ENCODE assay signal across 16 mouse cellular contexts in genomic region chr13:51823822-51824495, GRCm38 (mm10). TPM values are rescaled to one million over a fixed set of nuclear protein-coding genes. Genes with fewer than 3 reads are reported as not detected.
A peak's percentile ranks its signal among the peaks of the same experiment; 100 is the strongest.
DNase-seq lines count a peak whose midpoint lies in the region; ATAC-seq lines count a peak whose summit lies in the region.
"Had no signal": no experiment of that assay in that cellular context is flagged by ENCODE, and none has a peak within 500 bp of the region (broad histone marks: within the 10 kb centered on the region; RNA-seq: fewer than 3 reads in every experiment).

No protein-coding gene starts in this region.

- no peaks in the 10 kb centered on the region for H3K27me3 ChIP-seq in lung, embryonic 16.5 days (ENCODE audit: control insufficient read depth, insufficient read depth, low read depth, low read length)
- no peaks in the 10 kb centered on the region for H3K27me3 ChIP-seq in kidney, embryonic 14.5 days (ENCODE audit: control insufficient read depth, insufficient read depth, low read length)
- H3K27me3 ChIP-seq: embryonic facial prominence, embryonic 12.5 days; forebrain, embryonic 13.5 days; stomach, embryonic 15.5 days had no signal

- no peak overlapping the region for H3K4me2 ChIP-seq in lung, embryonic 16.5 days (ENCODE audit: low read depth, low read length)
- H3K4me2 ChIP-seq in kidney, embryonic 14.5 days (replicated peaks; ENCODE audit: low read depth, low read length), result no peak overlapping the region; the same call in 1 of the 2 replicates
- H3K4me2 ChIP-seq: embryonic facial prominence, embryonic 12.5 days; forebrain, embryonic 13.5 days; hindbrain, embryonic 13.5 days; stomach, embryonic 15.5 days had no signal

- WGBS in lung, embryonic 16.5 days, result 36% methylated on average over 8 of the region's 8 CpGs
- 36% methylated on average over 8 of the region's 8 CpGs for whole genome bisulfite sequencing in kidney, embryonic 14.5 days

- no peaks in the 10 kb centered on the region for H3K9me3 ChIP-seq in lung, embryonic 16.5 days (ENCODE audit: control insufficient read depth, low read length)
- no peaks in the 10 kb centered on the region for H3K9me3 ChIP-seq in kidney, embryonic 14.5 days (ENCODE audit: control insufficient read depth, low read length)
- H3K9me3 ChIP-seq: embryonic facial prominence, embryonic 12.5 days; forebrain, embryonic 13.5 days; hindbrain, embryonic 13.5 days; stomach, embryonic 15.5 days had no signal

- no peak overlapping the region for H3K4me3 ChIP-seq in lung, embryonic 16.5 days (ENCODE audit: low read length)
- H3K4me3 ChIP-seq in kidney, embryonic 14.5 days (ENCODE audit: low read length), result no peak overlapping the region
- H3K4me3 ChIP-seq: embryonic facial prominence, embryonic 12.5 days; forebrain, embryonic 13.5 days; hindbrain, embryonic 13.5 days; stomach, embryonic 15.5 days had no signal

- intact Hi-C loops in left cerebral cortex, postnatal 36 days (cut with DNase I), result no loop called here

- no peak for DNase-seq in lung, postnatal 4 days
- DNase-seq in forelimb bud, embryonic 11.5 days (ENCODE audit: low read depth, low spot score), result peak; percentile 41
- DNase-seq in left cerebral cortex, postnatal 36 days (ENCODE audit: low spot score in 2 of 2), result no peak
- DNase-seq in layer of hippocampus, adult 9-11 months, result no peak
- DNase-seq: adrenal gland, postnatal 10 days; cerebellum, adult 9-11 months; left cerebral cortex, postnatal 4 days had no signal

- H3K27ac ChIP-seq in lung, embryonic 16.5 days (ENCODE audit: low read length), result no peak overlapping the region
- H3K27ac ChIP-seq in kidney, embryonic 14.5 days (ENCODE audit: low read depth, low read length), result peak overlapping the region; percentile 48; the same call in 1 of the 2 replicates
- H3K27ac ChIP-seq: embryonic facial prominence, embryonic 12.5 days; forebrain, embryonic 13.5 days; hindbrain, embryonic 13.5 days; stomach, embryonic 15.5 days had no signal

- ATAC-seq in lung, embryonic 16.5 days (ENCODE audit: low read depth), result peak; percentile 23; the same call in 1 of the 2 replicates
- peak; percentile 17; the same call in 1 of the 2 replicates for ATAC-seq in kidney, embryonic 14.5 days (ENCODE audit: low FRiP score, low TSS enrichment)
- 0 out of 2 replicates have a peak, but pooled peaks have one; percentile 22 for ATAC-seq in megakaryocyte-erythroid progenitor cell, adult 5-6 weeks (replicated peaks; ENCODE audit: low FRiP score, low TSS enrichment, poor library complexity, severe bottlenecking)
- ATAC-seq: CD4-positive, CD25-positive, alpha-beta regulatory T cell, adult 4 months; forebrain, embryonic 13.5 days; midbrain, embryonic 16.5 days had no signal

- no peaks in the 10 kb centered on the region for H3K36me3 ChIP-seq in lung, embryonic 16.5 days (ENCODE audit: control insufficient read depth, insufficient read depth, low read length)
- no peaks in the 10 kb centered on the region for H3K36me3 ChIP-seq in kidney, embryonic 14.5 days (ENCODE audit: control insufficient read depth, insufficient read depth, low read length)
- H3K36me3 ChIP-seq: embryonic facial prominence, embryonic 12.5 days; hindbrain, embryonic 13.5 days; stomach, embryonic 15.5 days had no signal

- no peak overlapping the region for H3K9ac ChIP-seq in lung, embryonic 16.5 days (ENCODE audit: low read length)
- H3K9ac ChIP-seq in kidney, embryonic 14.5 days (ENCODE audit: low read depth, low read length), result no peak overlapping the region
- H3K9ac ChIP-seq: embryonic facial prominence, embryonic 12.5 days; forebrain, embryonic 13.5 days; hindbrain, embryonic 13.5 days; stomach, embryonic 15.5 days had no signal

- H3K4me1 ChIP-seq in lung, embryonic 16.5 days (replicated peaks; ENCODE audit: control insufficient read depth, insufficient read depth, low read length), result peaks cover 12% of the 10 kb centered on the region
- H3K4me1 ChIP-seq in kidney, embryonic 14.5 days (ENCODE audit: control insufficient read depth, insufficient read depth, low read length), result peaks cover 5% of the 10 kb centered on the region; the same call in 1 of the 2 replicates
- H3K4me1 ChIP-seq: forebrain, embryonic 13.5 days had no signal

RNA-seq across cellular contexts. Expression of gene Gadd45g, which starts 22.5 kb away (rescaled TPM):
- polyA plus RNA-seq in lung, embryonic 16.5 days (2015; fragmentation: Nextera tagmentation; extraction: Ambion mirVana), result 74.4 and 92.3 TPM in 2 replicates
- polyA plus RNA-seq in kidney, embryonic 14.5 days (2014; fragmentation: Nextera tagmentation; extraction: Ambion mirVana), result 26.6 and 29.0 TPM in 2 replicates
- total RNA-seq in megakaryocyte-erythroid progenitor cell, adult 5-6 weeks (2014; fragmentation: Nextera tagmentation), result 3.4 and 6.4 TPM in 2 replicates
- 11.5 and 12.9 TPM in 2 replicates for total RNA-seq in megakaryocyte-erythroid progenitor cell, adult 5-6 weeks (2017)
- 10 to 100 TPM; 11.0 to 24.6 TPM for total RNA-seq in left cerebral cortex, postnatal 36 days (2021)

RNA-seq across cellular contexts. Expression of gene Sema4d, which starts 30.4 kb away (rescaled TPM):
- polyA plus RNA-seq in lung, embryonic 16.5 days (2015; fragmentation: Nextera tagmentation; extraction: Ambion mirVana), result 9.0 and 9.8 TPM in 2 replicates
- 11.3 and 20.2 TPM in 2 replicates for polyA plus RNA-seq in kidney, embryonic 14.5 days (2014; fragmentation: Nextera tagmentation; extraction: Ambion mirVana)
- 38.5 and 38.8 TPM in 2 replicates for total RNA-seq in megakaryocyte-erythroid progenitor cell, adult 5-6 weeks (2014; fragmentation: Nextera tagmentation)
- total RNA-seq in megakaryocyte-erythroid progenitor cell, adult 5-6 weeks (2017), result 16.0 and 18.0 TPM in 2 replicates
- total RNA-seq in left cerebral cortex, postnatal 36 days (2021), result 10 to 100 TPM; 91.0 to 94.2 TPM
